Mouse (Mus musculus) macrophage (primary cell): ENCODE measurements around the gene Fam71f2. TPM values are rescaled to one million over a fixed set of nuclear protein-coding genes. Genes with fewer than 3 reads are reported as not detected.

Experiments
- H3K27ac ChIP-seq: fragments of 350-480 bp; formaldehyde crosslinking; 2 replicates; pipeline ENCODE4 v1.9.0; 2021
- H3K36me3 ChIP-seq: fragments of 350-480 bp; formaldehyde crosslinking; 2 replicates; pipeline ENCODE4 v1.9.0; 2021; ENCODE audit errors: inconsistent target
- H3K4me3 ChIP-seq: fragments of 350-480 bp; formaldehyde crosslinking; 2 replicates; pipeline ENCODE4 v1.9.0; 2021; ENCODE audit errors: inconsistent target
- H3K79me2 ChIP-seq: fragments of 350-480 bp; formaldehyde crosslinking; 2 replicates; pipeline ENCODE4 v1.9.0; 2021; ENCODE audit errors: inconsistent target
- WGBS: methylation state at CpG from one replicate; pipeline ENCODE4 v1.1.7; 2026; ENCODE audit warnings: inconsistent platforms; ENCODE audit not compliant: missing documents; 5-methylcytosine and 5-hydroxymethylcytosine counted together
- polyA plus RNA-seq: library from polyadenylated mRNA; stranded (reverse); fragments of 250-400 nt; gene quantifications from 3 replicates; pipeline ENCODE4 v1.2.4, GENCODE M21; 2018; ENCODE audit warnings: inconsistent platforms

Fam71f2 gene
- polyA plus RNA-seq, 1 experiment from 2014 or later = not detected

DNA sequence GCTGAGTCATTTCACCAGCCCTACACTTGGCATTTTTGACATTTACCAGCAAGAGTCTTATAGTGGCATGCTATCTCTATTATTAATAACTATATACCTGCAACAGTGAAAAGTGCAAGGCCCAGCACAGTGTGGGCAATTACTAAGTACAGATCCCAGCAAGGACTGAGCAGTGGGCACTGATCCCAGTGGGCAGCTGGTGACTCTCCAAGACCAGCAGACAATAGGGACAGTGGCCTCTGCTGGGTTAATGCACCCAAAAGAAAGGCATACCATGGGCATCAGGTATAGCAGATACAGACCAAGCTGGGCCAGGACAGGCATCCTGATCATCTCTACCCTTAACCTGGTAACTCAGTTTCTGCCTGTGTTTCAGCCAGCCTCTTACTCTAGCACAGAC is 23.9 kb downstream of the Fam71f2 start:
- Histone ChIP-seq H3K27ac (no peak overlapping the region), H3K79me2 (no peaks in the 10 kb centered on the region), H3K4me3 (no peak overlapping the region), H3K36me3 (no peaks in the 10 kb centered on the region)

DNA sequence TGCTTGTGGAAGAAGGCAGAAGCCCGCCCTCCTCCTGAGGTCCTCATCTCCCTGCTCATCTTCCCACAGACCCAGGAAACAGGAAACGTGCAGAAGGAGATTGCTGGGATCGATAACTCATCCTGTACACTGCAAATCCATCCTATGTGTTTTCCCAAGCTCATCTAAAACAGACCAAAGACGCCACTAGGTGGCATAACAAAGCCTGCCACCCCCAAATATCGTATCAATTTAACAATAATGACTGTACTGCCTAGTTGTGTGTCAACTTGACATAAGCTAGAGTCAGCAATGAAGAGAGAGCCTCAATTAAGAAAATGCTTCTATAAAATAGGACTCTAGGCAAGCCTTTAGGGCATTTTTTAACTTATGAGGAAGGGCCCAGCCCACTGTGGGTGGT is 24.3 kb downstream of the Fam71f2 start:
- Histone ChIP-seq H3K4me3 (no peak overlapping the region), H3K36me3 (no peaks in the 10 kb centered on the region), H3K79me2 (no peaks in the 10 kb centered on the region), H3K27ac (no peak overlapping the region)
- WGBS = 63% methylated on average over 5 of the region's 5 CpGs

DNA sequence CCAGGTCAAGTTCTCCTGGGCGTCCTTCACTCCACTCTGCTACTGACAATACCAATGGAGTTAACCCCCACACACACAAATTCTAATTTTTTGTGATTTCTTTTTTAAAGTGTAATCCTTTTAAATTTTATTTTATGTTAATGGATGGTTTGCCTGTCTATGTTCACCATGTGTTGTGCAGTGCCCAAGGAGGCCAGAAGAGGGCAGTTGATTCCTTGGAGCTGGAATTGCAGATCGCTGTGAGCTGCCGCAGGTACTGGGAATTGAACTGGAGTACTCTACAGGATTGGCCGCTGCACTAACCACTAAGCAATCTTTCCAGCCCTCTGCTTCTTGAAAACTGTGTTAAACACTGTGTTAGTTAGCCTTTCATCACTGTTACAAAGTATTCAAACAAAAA is 26.1 kb downstream of the Fam71f2 start:
- WGBS = 95% methylated on average over 4 of the region's 4 CpGs
- Histone ChIP-seq H3K79me2 (no peaks in the 10 kb centered on the region), H3K36me3 (no peaks in the 10 kb centered on the region), H3K4me3 (no peak overlapping the region), H3K27ac (no peak overlapping the region)

DNA sequence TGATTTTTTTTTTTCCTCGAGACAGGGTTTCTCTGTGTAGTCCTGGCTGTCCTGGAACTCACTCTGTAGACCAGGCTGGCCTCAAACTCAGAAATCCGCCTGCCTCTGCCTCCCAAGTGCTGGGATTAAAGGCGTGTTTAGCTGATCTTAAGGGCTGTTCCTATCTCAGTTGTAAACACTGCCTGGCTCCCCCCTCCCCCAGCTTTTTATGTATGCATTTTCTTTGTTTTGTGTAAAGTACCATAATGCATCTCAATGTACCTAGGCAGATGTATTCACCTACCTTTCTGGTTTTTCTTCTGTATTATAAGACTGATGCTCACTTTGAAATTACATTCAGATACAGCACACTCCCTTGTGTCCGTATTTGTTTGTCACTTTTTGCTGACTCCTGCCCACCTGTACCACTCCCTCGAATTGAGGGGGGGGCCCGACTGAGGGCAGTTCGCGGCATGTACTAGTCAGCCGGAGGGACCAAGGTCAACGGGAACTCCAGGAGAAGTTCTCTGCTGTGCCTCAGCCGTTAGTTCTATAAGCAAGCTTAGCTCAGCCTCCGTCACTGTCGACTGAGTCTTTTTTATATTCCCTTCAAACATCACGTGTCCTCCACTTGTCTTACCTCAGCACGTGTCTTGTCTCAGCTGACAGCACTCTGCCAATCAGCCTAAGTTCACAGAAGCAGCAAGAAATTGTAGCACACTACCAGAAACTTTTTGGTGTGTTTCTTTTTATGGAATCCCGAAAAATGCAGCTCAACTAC is 29.6 kb downstream of the Fam71f2 start:
- no peaks in the 10 kb centered on the region for H3K79me2 ChIP-seq
- no peak overlapping the region for H3K27ac ChIP-seq
- no peaks in the 10 kb centered on the region for H3K36me3 ChIP-seq
- H3K4me3 ChIP-seq = no peak overlapping the region
- 93% methylated on average over 15 of the region's 16 CpGs for WGBS

DNA sequence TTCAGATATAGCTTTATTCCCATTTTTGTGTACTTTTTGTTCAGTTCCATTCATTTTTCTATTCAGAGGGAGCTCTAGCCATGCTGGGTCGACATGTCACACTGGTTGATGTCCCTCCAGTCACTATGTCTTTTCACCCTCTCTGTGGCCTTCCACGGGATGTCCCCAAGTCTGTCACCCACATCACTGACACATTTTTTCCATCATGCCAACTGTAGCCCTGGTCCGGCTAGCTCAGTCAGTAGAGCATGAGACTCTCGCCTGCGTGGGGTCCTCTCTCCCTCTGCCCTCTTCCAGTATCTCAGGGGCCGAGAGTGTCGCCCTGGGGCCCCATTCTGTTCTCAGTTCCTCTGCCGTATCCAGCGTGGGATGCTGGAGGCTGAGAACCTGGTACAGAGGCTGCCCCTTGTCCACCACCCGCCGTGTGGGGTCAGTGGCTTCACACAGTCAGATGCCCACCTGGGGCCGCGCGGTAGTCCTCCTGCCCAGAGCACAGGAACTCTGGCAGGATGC is 34.4 kb downstream of the Fam71f2 start:
- no peak overlapping the region for H3K4me3 ChIP-seq
- H3K27ac ChIP-seq = no peak overlapping the region
- no peaks in the 10 kb centered on the region for H3K79me2 ChIP-seq
- no peaks in the 10 kb centered on the region for H3K36me3 ChIP-seq
- 83% methylated on average over 11 of the region's 14 CpGs for WGBS

DNA sequence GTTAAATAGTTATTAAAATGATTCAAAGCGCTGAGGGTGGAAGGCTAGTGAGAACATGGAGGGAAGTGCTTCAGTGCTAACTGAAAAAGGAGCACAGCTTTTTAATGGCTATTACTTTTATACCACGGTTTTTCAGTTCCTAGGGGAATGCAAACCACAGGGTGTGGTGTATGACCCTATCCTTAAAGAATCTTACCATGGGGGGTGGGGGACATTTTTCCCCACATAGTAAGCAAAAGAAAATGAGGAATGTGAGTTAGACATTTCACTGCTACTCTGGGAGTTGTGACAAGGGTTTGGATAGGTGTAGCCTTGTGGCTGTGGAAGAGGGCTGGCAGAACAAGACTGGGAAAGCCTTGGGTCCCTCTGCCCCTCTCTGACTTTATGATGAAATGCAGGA is 37.9 kb downstream of the Fam71f2 start:
- Histone ChIP-seq H3K4me3 (no peak overlapping the region), H3K36me3 (no peaks in the 10 kb centered on the region), H3K27ac (no peak overlapping the region), H3K79me2 (no peaks in the 10 kb centered on the region)
- 89% methylated on average over 2 of the region's 2 CpGs for WGBS

DNA sequence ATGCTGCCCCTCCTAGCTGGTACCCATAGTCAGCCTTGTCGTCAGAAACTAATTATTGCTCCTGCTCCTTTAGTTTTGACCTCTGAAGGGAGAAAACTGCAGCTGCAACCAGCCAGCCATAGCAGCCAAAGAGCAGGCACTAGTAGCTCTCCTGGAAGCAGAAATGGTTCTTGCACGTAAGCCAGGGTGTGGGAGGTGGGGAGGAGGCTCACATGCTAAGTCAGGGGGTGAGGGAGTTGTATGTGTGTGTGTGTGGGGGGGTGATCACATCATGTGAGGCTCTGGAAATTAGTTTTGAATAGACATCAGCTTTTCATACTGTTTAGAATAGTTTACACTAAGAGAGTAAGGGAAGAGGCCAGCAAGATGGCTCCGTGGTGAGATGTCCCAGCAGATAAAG is 38.5 kb downstream of the Fam71f2 start:
- WGBS = 87% methylated on average over 3 of the region's 3 CpGs
- no peaks in the 10 kb centered on the region for H3K36me3 ChIP-seq
- no peak overlapping the region for H3K4me3 ChIP-seq
- H3K27ac ChIP-seq = no peak overlapping the region
- no peaks in the 10 kb centered on the region for H3K79me2 ChIP-seq

DNA sequence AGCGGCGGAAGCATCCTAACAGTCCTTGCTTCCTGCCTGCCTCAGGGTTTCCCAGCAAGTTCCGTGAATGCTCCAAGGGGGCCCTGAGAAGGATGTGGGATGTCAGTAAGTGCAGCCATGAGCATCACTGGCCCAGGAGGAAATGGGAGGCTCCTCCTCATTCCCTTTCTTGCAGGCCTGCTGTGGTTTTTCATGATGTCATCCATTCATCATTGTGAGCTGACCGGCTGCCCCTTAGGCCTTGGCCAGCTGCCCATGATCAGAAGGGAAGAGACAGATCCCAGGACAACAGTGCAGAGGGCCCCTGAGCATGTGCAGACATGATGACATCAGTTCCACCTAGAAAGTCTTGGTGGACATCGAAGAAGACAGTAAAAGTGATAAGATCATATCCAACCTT is 39.5 kb downstream of the Fam71f2 start, which contains the start of gene Fam71f1:
Gene Fam71f1 (plus strand): TSS at position 262 of the 400 bp plus-strand sequence.
- Histone ChIP-seq H3K4me3 (no peak within 1 kb of the TSS), H3K79me2 (no peaks in the 10 kb centered on the region), H3K36me3 (no peaks in the 10 kb centered on the region), H3K27ac (no peak within 1 kb of the TSS)
- 69% methylated on average over 5 of the region's 5 CpGs for WGBS

DNA sequence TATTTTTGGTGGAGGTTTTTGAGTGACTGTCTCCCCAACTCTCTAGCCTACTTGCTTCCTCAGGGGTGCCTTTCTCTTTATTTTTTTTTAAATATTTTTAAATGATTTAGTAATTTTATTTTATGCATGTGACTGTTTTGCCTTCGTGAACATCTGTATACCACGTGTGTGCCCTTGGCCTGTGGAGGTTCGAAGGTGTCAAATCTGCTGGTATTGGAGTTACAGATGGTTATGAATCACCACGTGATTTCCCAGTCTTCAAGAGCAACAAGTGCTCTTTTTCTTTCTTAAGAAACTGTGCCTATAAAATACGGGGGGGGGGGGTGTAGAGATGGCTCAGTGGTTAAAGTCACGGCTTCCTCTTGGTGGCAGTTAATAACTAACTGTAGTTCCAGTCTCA is 42.2 kb downstream of the Fam71f2 start:
- Histone ChIP-seq H3K79me2 (no peaks in the 10 kb centered on the region), H3K27ac (no peak overlapping the region), H3K36me3 (no peaks in the 10 kb centered on the region), H3K4me3 (no peak overlapping the region)
- 89% methylated on average over 5 of the region's 6 CpGs for WGBS

DNA sequence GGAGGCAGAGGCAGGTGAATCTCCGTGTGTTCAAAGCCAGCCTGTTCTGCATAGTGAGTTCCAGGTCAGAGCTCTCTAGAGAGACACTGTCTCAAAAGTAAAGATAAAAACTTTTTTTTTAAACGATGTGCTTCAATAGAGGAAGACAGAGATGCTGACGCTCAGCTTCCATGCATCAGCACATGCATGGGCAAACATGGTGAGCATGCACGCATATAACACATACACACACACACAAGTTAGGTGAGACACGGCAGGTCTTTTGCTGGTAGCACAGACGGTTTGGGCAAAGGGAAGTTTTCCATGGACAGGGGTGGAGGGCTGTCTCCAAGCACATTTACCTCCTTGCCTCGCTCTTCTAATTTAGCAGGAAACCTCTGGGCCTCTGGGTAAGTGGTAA is 42.8 kb downstream of the Fam71f2 start:
- WGBS = 96% methylated on average over 7 of the region's 7 CpGs
- no peak overlapping the region for H3K4me3 ChIP-seq

DNA sequence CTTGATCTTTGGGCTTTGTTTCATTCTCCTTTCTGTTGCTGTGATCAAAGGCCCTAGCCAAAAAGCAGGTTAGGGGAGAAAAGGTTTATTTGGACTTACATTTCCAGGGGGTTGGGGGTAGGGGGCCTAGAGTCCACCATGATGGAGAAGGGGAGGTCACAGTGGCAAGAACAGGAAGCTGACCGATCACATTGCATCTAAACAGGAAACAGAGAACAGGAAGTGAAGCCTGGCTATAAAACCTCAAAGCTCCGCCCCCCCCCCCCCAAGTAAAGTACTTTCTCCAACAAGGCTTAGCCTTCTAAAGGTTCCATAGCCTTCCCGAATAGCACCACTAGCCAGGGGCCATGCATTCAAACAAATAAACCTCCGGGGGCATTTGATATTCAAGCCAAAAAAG is 43.3 kb downstream of the Fam71f2 start:
- WGBS = 43% methylated on average over 4 of the region's 4 CpGs
- no peaks in the 10 kb centered on the region for H3K36me3 ChIP-seq
- no peak overlapping the region for H3K4me3 ChIP-seq
- no peak overlapping the region for H3K27ac ChIP-seq
- no peaks in the 10 kb centered on the region for H3K79me2 ChIP-seq

More for the DNA sequence above, 42.8 kb downstream of the Fam71f2 start:
- Histone ChIP-seq H3K79me2 (no peaks in the 10 kb centered on the region), H3K36me3 (no peaks in the 10 kb centered on the region), H3K27ac (no peak overlapping the region)

DNA sequence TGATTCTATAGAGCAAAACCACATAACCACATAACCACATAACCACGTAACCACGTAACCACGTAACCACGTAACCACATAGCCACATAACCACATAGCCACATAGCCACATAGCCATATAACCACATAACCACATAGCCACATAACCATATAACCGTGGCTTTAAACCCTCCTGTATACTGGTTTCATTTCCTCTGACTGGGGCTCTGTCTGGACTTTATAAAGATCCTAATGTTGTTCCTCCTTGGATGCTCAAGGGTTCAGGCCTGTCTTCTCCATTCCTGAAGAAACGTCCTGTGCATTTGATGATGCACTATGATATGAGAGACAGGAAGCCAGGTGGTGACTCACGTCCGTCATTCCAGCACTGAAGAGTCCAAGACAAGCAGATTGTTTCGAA is 47.6 kb downstream of the Fam71f2 start:
- no peaks in the 10 kb centered on the region for H3K79me2 ChIP-seq
- no peaks in the 10 kb centered on the region for H3K36me3 ChIP-seq
- H3K4me3 ChIP-seq = no peak overlapping the region
- WGBS = 28% methylated on average over 9 of the region's 9 CpGs
- H3K27ac ChIP-seq = no peak overlapping the region

DNA sequence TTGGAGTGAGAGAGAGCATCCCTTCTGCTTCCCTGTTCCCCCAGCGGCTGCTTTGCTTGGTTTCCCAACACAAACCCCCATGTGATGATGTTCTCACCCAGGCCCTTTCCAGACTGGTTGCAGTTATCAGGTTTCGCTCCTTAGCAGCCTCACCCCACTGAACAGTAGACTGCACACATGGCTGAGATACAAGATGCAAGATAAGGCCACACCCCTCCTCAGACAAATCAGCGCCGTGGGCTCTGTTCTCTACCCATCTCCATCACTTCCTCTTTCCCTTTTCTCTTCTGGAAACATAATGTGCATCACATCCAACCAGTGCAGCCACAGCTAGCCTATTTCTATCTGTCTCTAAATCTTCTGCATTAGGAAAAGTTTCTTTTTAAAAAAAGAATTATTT is 50.1 kb downstream of the Fam71f2 start:
- WGBS = 32% methylated on average over 4 of the region's 4 CpGs
- no peaks in the 10 kb centered on the region for H3K36me3 ChIP-seq
- no peak overlapping the region for H3K4me3 ChIP-seq
- no peaks in the 10 kb centered on the region for H3K79me2 ChIP-seq
- no peak overlapping the region for H3K27ac ChIP-seq
